Mouse (Mus musculus): ENCODE results near the gene Ces1c. TPM values are rescaled to one million over a fixed set of nuclear protein-coding genes. Genes with fewer than 3 reads are reported as not detected.

Ces1c gene
- polyA plus RNA-seq, 1 experiment from 2014 or later, result not detected

GRCm38 (mm10) chr8:93132196-93132595, 1.1 kb upstream of the Ces1c start:
- Histone ChIP-seq H3K4me3 (ENCODE audit: low read depth, low read length) (no peak overlapping the region), H3K36me3 (ENCODE audit: control insufficient read depth, insufficient read depth, low read length) (no peaks in the 10 kb centered on the region), H3K9me3 (ENCODE audit: control insufficient read depth, low read length) (no peaks in the 10 kb centered on the region), H3K4me2 (no peak overlapping the region), H3K4me1 (ENCODE audit: control insufficient read depth, insufficient read depth, low read length) (no peaks in the 10 kb centered on the region), H3K27me3 (ENCODE audit: control insufficient read depth, insufficient read depth, low read length) (no peaks in the 10 kb centered on the region), H3K9ac (ENCODE audit: low read length) (no peak overlapping the region), H3K27ac (ENCODE audit: low read depth, low read length) (no peak overlapping the region)
- WGBS, result 93% methylated on average over 2 of the region's 2 CpGs
- DNase-seq (ENCODE audit: low spot score, missing footprints) (peak; percentile 87), ATAC-seq (ENCODE audit: low FRiP score) (no peak)

GRCm38 (mm10) chr8:93126476-93126875, 4.6 kb downstream of the Ces1c start:
- H3K4me1 ChIP-seq (ENCODE audit: control insufficient read depth, insufficient read depth, low read length), result no peaks in the 10 kb centered on the region
- ATAC-seq (ENCODE audit: low FRiP score) (no peak), DNase-seq (ENCODE audit: low spot score, missing footprints) (no peak)
- H3K9me3 ChIP-seq (ENCODE audit: control insufficient read depth, low read length), result no peaks in the 10 kb centered on the region
- H3K27ac ChIP-seq (ENCODE audit: low read depth, low read length), result no peak overlapping the region
- no peak overlapping the region for H3K4me2 ChIP-seq
- H3K36me3 ChIP-seq (ENCODE audit: control insufficient read depth, insufficient read depth, low read length), result no peaks in the 10 kb centered on the region
- whole genome bisulfite sequencing, result 78% methylated on average over 2 of the region's 2 CpGs
- no peak overlapping the region for H3K9ac ChIP-seq (ENCODE audit: low read length)
- H3K4me3 ChIP-seq (ENCODE audit: low read depth, low read length), result no peak overlapping the region
- H3K27me3 ChIP-seq (ENCODE audit: control insufficient read depth, insufficient read depth, low read length), result no peaks in the 10 kb centered on the region

- Histone ChIP-seq H3K27ac (ENCODE audit: low read depth, low read length) (no peak overlapping the region), H3K36me3 (ENCODE audit: control insufficient read depth, insufficient read depth, low read length) (no peaks in the 10 kb centered on the region), H3K4me2 (no peak overlapping the region), H3K27me3 (ENCODE audit: control insufficient read depth, insufficient read depth, low read length) (no peaks in the 10 kb centered on the region), H3K9me3 (ENCODE audit: control insufficient read depth, low read length) (no peaks in the 10 kb centered on the region), H3K9ac (ENCODE audit: low read length) (no peak overlapping the region), H3K4me3 (ENCODE audit: low read depth, low read length) (no peak overlapping the region), H3K4me1 (ENCODE audit: control insufficient read depth, insufficient read depth, low read length) (no peaks in the 10 kb centered on the region)
- ATAC-seq (ENCODE audit: low FRiP score), result no peak
- no peak for DNase-seq (ENCODE audit: low spot score, missing footprints)
- WGBS, result 84% methylated on average over 1 of the region's 1 CpGs
Observed at GRCm38 (mm10) chr8:93122005-93122404, 9.1 kb downstream of the Ces1c start.

- Histone ChIP-seq H3K4me3 (ENCODE audit: low read depth, low read length) (no peak overlapping the region), H3K27me3 (ENCODE audit: control insufficient read depth, insufficient read depth, low read length) (no peaks in the 10 kb centered on the region), H3K9ac (ENCODE audit: low read length) (no peak overlapping the region), H3K27ac (ENCODE audit: low read depth, low read length) (no peak overlapping the region), H3K4me2 (no peak overlapping the region), H3K9me3 (ENCODE audit: control insufficient read depth, low read length) (no peaks in the 10 kb centered on the region), H3K4me1 (ENCODE audit: control insufficient read depth, insufficient read depth, low read length) (no peaks in the 10 kb centered on the region), H3K36me3 (ENCODE audit: control insufficient read depth, insufficient read depth, low read length) (no peaks in the 10 kb centered on the region)
- no peak for ATAC-seq (ENCODE audit: low FRiP score)
- DNase-seq (ENCODE audit: low spot score, missing footprints), result no peak
Observed at GRCm38 (mm10) chr8:93095376-93095775, 35.7 kb downstream of the Ces1c start.

- ATAC-seq (ENCODE audit: low FRiP score), result no peak
- Histone ChIP-seq H3K27ac (ENCODE audit: low read depth, low read length) (no peak overlapping the region), H3K36me3 (ENCODE audit: control insufficient read depth, insufficient read depth, low read length) (no peaks in the 10 kb centered on the region), H3K9ac (ENCODE audit: low read length) (no peak overlapping the region), H3K9me3 (ENCODE audit: control insufficient read depth, low read length) (no peaks in the 10 kb centered on the region), H3K4me2 (no peak overlapping the region), H3K4me3 (ENCODE audit: low read depth, low read length) (no peak overlapping the region), H3K4me1 (ENCODE audit: control insufficient read depth, insufficient read depth, low read length) (peaks cover 2% of the 10 kb centered on the region), H3K27me3 (ENCODE audit: control insufficient read depth, insufficient read depth, low read length) (no peaks in the 10 kb centered on the region)
- 78% methylated on average over 1 of the region's 1 CpGs for WGBS
- DNase-seq (ENCODE audit: low spot score, missing footprints), result no peak
Observed at GRCm38 (mm10) chr8:93091324-93091723, 39.8 kb downstream of the Ces1c start.

GRCm38 (mm10) chr8:93088686-93089122, 42.4 kb downstream of the Ces1c start:
- 3% methylated on average over 2 of the region's 2 CpGs for WGBS
- DNase-seq (ENCODE audit: low spot score, missing footprints) (peak; percentile 87), ATAC-seq (ENCODE audit: low FRiP score) (peak; percentile 79)
- H3K36me3 ChIP-seq (ENCODE audit: control insufficient read depth, insufficient read depth, low read length), result no peaks in the 10 kb centered on the region
- no peaks in the 10 kb centered on the region for H3K27me3 ChIP-seq (ENCODE audit: control insufficient read depth, insufficient read depth, low read length)
- H3K4me3 ChIP-seq (ENCODE audit: low read depth, low read length), result no peak overlapping the region
- H3K27ac ChIP-seq (ENCODE audit: low read depth, low read length), result no peak overlapping the region
- no peak overlapping the region for H3K4me2 ChIP-seq
- H3K4me1 ChIP-seq (ENCODE audit: control insufficient read depth, insufficient read depth, low read length), result peaks cover 2% of the 10 kb centered on the region
- no peak overlapping the region for H3K9ac ChIP-seq (ENCODE audit: low read length)
- no peaks in the 10 kb centered on the region for H3K9me3 ChIP-seq (ENCODE audit: control insufficient read depth, low read length)

GRCm38 (mm10) chr8:93088193-93088592, 42.9 kb downstream of the Ces1c start:
- Histone ChIP-seq H3K27me3 (ENCODE audit: control insufficient read depth, insufficient read depth, low read length) (no peaks in the 10 kb centered on the region), H3K9me3 (ENCODE audit: control insufficient read depth, low read length) (no peaks in the 10 kb centered on the region), H3K9ac (ENCODE audit: low read length) (no peak overlapping the region), H3K4me1 (ENCODE audit: control insufficient read depth, insufficient read depth, low read length) (peaks cover 2% of the 10 kb centered on the region), H3K36me3 (ENCODE audit: control insufficient read depth, insufficient read depth, low read length) (no peaks in the 10 kb centered on the region), H3K4me3 (ENCODE audit: low read depth, low read length) (no peak overlapping the region), H3K27ac (ENCODE audit: low read depth, low read length) (no peak overlapping the region), H3K4me2 (no peak overlapping the region; the same call in 1 of the 2 replicates)
- 41% methylated on average over 7 of the region's 7 CpGs for WGBS
- no peak for ATAC-seq (ENCODE audit: low FRiP score)
- no peak for DNase-seq (ENCODE audit: low spot score, missing footprints)

GRCm38 (mm10) chr8:93079887-93080286, 51.2 kb downstream of the Ces1c start, which contains the start of gene Ces1b:
Ces1b (minus strand) TSS chr8:93080017.
- Histone ChIP-seq H3K36me3 (ENCODE audit: control insufficient read depth, insufficient read depth, low read length) (no peaks in the 10 kb centered on the region), H3K9me3 (ENCODE audit: control insufficient read depth, low read length) (no peaks in the 10 kb centered on the region), H3K27me3 (ENCODE audit: control insufficient read depth, insufficient read depth, low read length) (no peaks in the 10 kb centered on the region), H3K27ac (ENCODE audit: low read depth, low read length) (no peak within 1 kb of the TSS), H3K4me3 (ENCODE audit: low read depth, low read length) (no peak within 1 kb of the TSS), H3K4me2 (no peak within 1 kb of the TSS), H3K4me1 (ENCODE audit: control insufficient read depth, insufficient read depth, low read length) (no peaks in the 10 kb centered on the region), H3K9ac (ENCODE audit: low read length) (no peak within 1 kb of the TSS)
- ATAC-seq (ENCODE audit: low FRiP score) (no peak), DNase-seq (ENCODE audit: low spot score, missing footprints) (no peak)
- WGBS, result 74% methylated on average over 2 of the region's 2 CpGs

GRCm38 (mm10) chr8:93075251-93075650, 55.8 kb downstream of the Ces1c start:
- no peak overlapping the region for H3K4me3 ChIP-seq (ENCODE audit: low read depth, low read length)
- no peaks in the 10 kb centered on the region for H3K4me1 ChIP-seq (ENCODE audit: control insufficient read depth, insufficient read depth, low read length)
- no peaks in the 10 kb centered on the region for H3K36me3 ChIP-seq (ENCODE audit: control insufficient read depth, insufficient read depth, low read length)
- DNase-seq (ENCODE audit: low spot score, missing footprints), result no peak
- no peak for ATAC-seq (ENCODE audit: low FRiP score)
- no peak overlapping the region for H3K4me2 ChIP-seq
- no peaks in the 10 kb centered on the region for H3K9me3 ChIP-seq (ENCODE audit: control insufficient read depth, low read length)
- H3K9ac ChIP-seq (ENCODE audit: low read length), result no peak overlapping the region
- H3K27me3 ChIP-seq (ENCODE audit: control insufficient read depth, insufficient read depth, low read length), result no peaks in the 10 kb centered on the region
- 91% methylated on average over 4 of the region's 4 CpGs for WGBS
- H3K27ac ChIP-seq (ENCODE audit: low read depth, low read length), result no peak overlapping the region
